Mouse (Mus musculus): ENCODE measurements around the gene Adgrl2. TPM values are rescaled to one million over a fixed set of nuclear protein-coding genes. Genes with fewer than 3 reads are reported as not detected.

The Adgrl2 gene
- total RNA-seq, 2 experiments from 2014 or later, result 73.0 to 77.0 TPM

DNA sequence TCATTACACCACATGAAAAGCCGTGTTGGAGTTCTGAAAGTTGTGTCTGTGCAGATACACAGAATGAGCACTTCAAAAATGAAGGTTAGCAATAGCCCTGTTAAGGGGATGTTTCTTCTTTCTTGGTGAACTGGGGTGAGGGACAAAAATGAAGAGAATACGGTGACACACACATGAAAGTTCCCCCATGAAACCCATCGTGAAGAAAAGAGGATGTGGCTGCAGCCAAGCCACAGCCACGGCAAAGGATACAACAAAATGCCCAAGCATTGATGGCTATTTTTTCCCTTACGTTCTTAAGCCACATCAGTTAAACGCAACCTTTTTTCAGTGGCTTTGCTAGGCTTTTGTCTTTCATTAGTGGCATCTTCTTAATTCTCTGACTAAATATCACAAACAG, 57.2 kb downstream of the Adgrl2 start:
- intact Hi-C loops (cut with DNase I), result no loop called here
- no peak for DNase-seq

- no peak for DNase-seq
- intact Hi-C loops (cut with DNase I), result no loop called here
These were observed 59.4 kb downstream of the Adgrl2 start for GRCm38 (mm10) chr3:148930913-148931312.

GRCm38 (mm10) chr3:148926330-148926729, 64.0 kb downstream of the Adgrl2 start:
- intact Hi-C loops (cut with DNase I), result no loop called here
- no peak for DNase-seq

GRCm38 (mm10) chr3:148922618-148923095, 67.7 kb downstream of the Adgrl2 start:
- intact Hi-C loops (cut with DNase I), result no loop called here
- DNase-seq, result no peak

DNA sequence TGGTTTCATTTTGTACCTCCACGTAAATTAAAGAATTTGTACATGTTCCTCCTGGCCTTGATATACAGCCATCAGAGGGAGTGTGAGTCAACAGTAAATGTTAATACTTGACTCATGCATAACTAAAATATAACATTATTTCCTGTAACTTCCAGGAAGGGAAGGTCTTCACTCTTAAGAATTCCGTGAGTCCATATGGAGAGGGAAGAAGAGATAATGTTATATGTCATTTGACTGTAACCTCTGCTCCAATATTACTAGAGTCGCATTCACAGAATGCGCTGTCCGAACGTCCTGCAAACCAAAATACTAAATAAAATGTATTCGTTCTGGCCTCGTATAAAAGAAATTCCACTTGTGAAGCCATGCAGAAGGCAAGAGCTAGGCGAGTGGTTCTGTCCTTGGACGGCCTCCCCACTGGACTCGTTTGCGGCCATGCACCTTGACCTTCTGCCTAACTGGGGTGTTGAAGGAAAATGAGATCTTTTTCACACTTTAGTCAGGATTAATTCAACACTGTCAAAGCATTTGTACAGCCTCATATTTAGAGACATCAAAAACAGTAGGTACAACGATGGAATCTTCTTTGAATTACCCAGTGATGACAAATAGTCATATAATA, 68.3 kb downstream of the Adgrl2 start:
- DNase-seq, result no peak
- intact Hi-C loops (cut with DNase I), result no loop called here

- intact Hi-C loops (cut with DNase I), result no loop called here
- no peak for DNase-seq
These were observed 69.5 kb downstream of the Adgrl2 start for GRCm38 (mm10) chr3:148920881-148921280.

GRCm38 (mm10) chr3:148918425-148918824, 71.9 kb downstream of the Adgrl2 start:
- intact Hi-C loops (cut with DNase I), result no loop called here
- DNase-seq, result no peak

GRCm38 (mm10) chr3:148917837-148918236, 72.5 kb downstream of the Adgrl2 start:
- DNase-seq, result no peak
- intact Hi-C loops (cut with DNase I), result no loop called here

GRCm38 (mm10) chr3:148916226-148916625, 74.1 kb downstream of the Adgrl2 start:
- DNase-seq, result no peak
- intact Hi-C loops (cut with DNase I), result no loop called here

- intact Hi-C loops (cut with DNase I), result no loop called here
- no peak for DNase-seq
These were observed 77.2 kb downstream of the Adgrl2 start for GRCm38 (mm10) chr3:148912944-148913684.

GRCm38 (mm10) chr3:148912536-148912935, 77.8 kb downstream of the Adgrl2 start:
- no peak for DNase-seq
- intact Hi-C loops (cut with DNase I), result no loop called here

DNA sequence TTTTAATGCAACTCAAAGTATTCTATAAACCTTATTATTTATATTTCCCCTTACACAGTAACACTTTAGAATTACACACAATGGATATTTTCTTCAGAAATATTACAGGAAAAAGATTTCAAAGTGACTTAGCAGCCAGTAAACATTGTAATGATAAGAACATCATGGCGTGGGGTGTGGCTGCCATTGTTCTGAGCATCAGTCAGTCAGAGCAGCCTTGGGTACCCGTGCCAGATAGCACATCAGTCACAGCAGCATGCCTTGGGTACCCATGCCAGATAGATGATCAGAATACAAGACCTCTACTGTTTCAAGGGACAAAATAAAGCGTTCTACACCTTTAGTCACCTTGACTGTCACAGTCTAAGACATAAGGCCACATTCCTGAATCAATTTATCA, 82.5 kb downstream of the Adgrl2 start:
- DNase-seq, result no peak
- intact Hi-C loops (cut with DNase I), result no loop called here

DNA sequence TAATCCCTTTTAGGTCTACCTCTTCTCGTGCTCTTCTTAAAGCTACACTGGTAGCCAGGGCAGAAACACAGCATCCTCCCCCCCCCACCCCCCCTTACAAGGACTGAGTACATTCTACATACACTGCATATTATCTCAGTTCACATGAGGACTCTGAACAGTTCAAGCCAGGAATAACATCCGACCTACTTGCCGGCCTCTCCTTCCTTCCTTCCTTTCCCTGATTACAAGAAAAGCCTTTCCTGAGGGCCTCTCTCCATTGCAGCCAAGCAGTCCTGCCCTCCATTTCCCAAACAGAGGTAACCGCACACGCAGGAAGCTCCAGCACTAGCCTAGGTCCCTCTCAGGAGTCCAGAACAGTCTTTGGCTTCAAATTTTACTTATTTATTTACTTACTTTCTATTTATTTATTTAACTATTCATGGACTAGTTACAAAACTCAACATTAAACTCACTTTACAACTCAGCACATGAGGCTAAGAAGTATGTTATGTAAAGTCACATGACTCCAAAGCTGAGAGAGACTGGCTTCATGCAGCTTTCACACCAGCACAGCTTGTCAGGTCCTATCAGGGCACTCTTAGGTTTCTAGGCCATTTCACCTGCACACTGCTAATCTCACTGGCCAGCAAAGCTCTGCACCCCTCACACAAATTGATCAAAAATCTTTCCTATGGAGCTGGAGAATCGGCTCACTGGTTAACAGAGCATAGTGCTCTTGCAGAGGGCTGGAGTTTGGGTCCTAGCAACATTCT, 83.2 kb downstream of the Adgrl2 start:
- peak in 1 of 2 experiments; percentile 29 for DNase-seq
- intact Hi-C loops (cut with DNase I), result no loop called here

- DNase-seq, result no peak
- intact Hi-C loops (cut with DNase I), result no loop called here
These were observed 84.2 kb downstream of the Adgrl2 start for GRCm38 (mm10) chr3:148905906-148906779.

- no peak for DNase-seq
- intact Hi-C loops (cut with DNase I), result no loop called here
These were observed 84.9 kb downstream of the Adgrl2 start for GRCm38 (mm10) chr3:148905435-148905834.

DNA sequence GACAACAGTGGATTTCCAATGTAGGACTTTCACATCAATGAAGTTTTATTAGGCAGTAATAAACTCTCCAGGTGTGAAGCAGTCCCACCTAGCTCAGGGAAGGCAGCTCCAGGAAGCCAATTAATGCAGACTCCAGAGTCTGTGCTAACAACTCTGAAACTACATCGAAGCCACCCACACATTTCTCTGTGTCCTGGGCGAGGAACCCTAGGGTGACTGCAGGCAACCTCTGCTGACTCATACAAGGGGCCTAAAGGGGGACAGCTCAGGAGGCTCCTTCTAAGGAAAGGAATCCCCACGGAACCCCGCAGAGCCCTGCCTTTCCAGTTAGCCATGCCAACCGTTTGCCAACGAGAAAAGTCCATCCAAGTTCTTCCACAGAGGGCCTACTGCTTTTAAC, 90.5 kb downstream of the Adgrl2 start:
- intact Hi-C loops (cut with DNase I), result loop anchor here (5.0 to 10.0 kb wide), 2 partner anchors 87 to 325 kb away; no protein-coding TSS in a partner anchor
- no peak for DNase-seq

- no peak for DNase-seq
These were observed 90.9 kb downstream of the Adgrl2 start for GRCm38 (mm10) chr3:148899416-148899815.

GRCm38 (mm10) chr3:148898535-148899250, 91.7 kb downstream of the Adgrl2 start:
- intact Hi-C loops (cut with DNase I), result loop anchor here (5.0 to 10.0 kb wide), 2 partner anchors 89 to 326 kb away; no protein-coding TSS in a partner anchor
- no peak for DNase-seq

More at GRCm38 (mm10) chr3:148899416-148899815, 90.9 kb downstream of the Adgrl2 start:
- intact Hi-C loops (cut with DNase I), result loop anchor here (5.0 to 10.0 kb wide), 2 partner anchors 88 to 325 kb away; no protein-coding TSS in a partner anchor

GRCm38 (mm10) chr3:148896281-148896680, 94.1 kb downstream of the Adgrl2 start:
- intact Hi-C loops (cut with DNase I), result loop anchor here (5.0 to 10.0 kb wide), 2 partner anchors 91 to 329 kb away; no protein-coding TSS in a partner anchor
- no peak for DNase-seq

Measured in heart, postnatal 14 days (tissue).